Mouse (Mus musculus) cortical plate, adult 2 months (tissue): ENCODE measurements around the gene Rnf166.

Experiments used
- CTCF ChIP-seq: fragments of 200-500 bp; IDR thresholded peaks from 2 replicates; pipeline ENCODE4 v1.5.1; 2011; ENCODE audit warnings: mild to moderate bottlenecking, control low read depth, low read length; ENCODE audit not compliant: insufficient read depth; ENCODE audit errors: extremely low read depth
- POLR2A ChIP-seq: fragments of 200-500 bp; IDR thresholded peaks from 2 replicates; pipeline ENCODE4 v1.6.1; 2011; ENCODE audit warnings: mild to moderate bottlenecking, low read length, control low read depth; ENCODE audit not compliant: insufficient read depth; ENCODE audit errors: extremely low read depth

DNA sequence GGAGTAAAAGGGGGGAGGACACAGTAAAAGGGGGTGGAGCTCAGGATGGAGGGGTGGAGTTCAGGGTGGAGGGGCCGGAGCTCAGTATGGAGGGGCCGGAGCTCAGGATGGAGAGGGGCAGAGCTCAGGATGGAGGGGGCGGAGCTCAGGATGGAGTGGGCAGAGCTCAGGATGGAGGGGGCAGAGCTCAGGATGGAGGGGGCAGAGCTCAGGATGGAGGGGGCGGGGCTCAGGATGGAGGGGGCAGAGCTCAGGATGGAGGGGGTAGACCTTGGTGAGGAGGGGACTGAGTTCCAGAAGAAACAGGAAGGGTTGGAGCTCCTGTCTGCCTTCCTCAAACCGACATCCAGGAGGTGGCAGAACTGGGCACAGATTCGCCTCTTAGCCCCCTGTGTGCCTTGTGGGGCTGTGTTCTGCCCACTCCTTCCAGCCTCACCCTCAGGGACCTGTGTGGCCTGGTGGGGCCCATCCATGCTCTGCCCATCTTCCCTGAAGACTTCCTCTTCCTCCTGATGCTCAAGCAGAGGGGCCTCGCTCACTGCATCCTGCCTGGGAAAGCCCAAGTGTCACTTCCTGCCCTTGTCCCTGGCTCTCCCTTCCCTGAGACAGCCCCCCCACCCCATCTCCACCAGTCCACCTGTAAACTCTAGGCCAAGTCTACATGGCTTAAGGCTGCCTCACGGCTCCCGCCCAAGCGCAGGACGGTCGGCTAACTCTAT, 21.3 kb upstream of the Rnf166 start:
- TF ChIP-seq POLR2A = no peak
- TF ChIP-seq CTCF = no peak
